Mouse (Mus musculus) CH12.LX (cell line): ENCODE data around the gene Sh2b2. TPM values are rescaled to one million over a fixed set of nuclear protein-coding genes. Genes with fewer than 3 reads are reported as not detected.

Experiments
- DNase-seq: peaks from one replicate; pipeline ENCODE4 v3.0.0-alpha.2; 2013; ENCODE audit errors: extremely low read depth
- H3K27ac ChIP-seq: 2 replicates; pipeline ENCODE4 v1.5.1; 2012; ENCODE audit warnings: low read depth, mild to moderate bottlenecking, control low read depth, moderate library complexity; ENCODE audit not compliant: insufficient read depth
- H3K27me3 ChIP-seq: replicated peaks from 2 replicates; pipeline ENCODE3; 2012; ENCODE audit warnings: inconsistent platforms
- H3K36me3 ChIP-seq, 2 experiments: replicated peaks in 1 of 2; 2 replicates each; pipeline versions ENCODE3 to v1.6.1; 2012; ENCODE audit warnings: inconsistent platforms in 1 of 2, low read length in 1 of 2, mild to moderate bottlenecking in 1 of 2, mixed read lengths in 1 of 2, moderate library complexity in 1 of 2; ENCODE audit not compliant: control insufficient read depth in 1 of 2, insufficient read depth in 1 of 2
- H3K4me1 ChIP-seq, 2 experiments: 2 replicates each; pipeline ENCODE4 v1.6.1; 2012; ENCODE audit warnings: inconsistent platforms in 1 of 2, moderate library complexity in 1 of 2; ENCODE audit not compliant: insufficient read depth in 2 of 2, control insufficient read depth in 1 of 2
- H3K4me2 ChIP-seq: 2 replicates; pipeline ENCODE4 v1.6.1; 2012; ENCODE audit warnings: low read depth, mild to moderate bottlenecking, control low read depth; ENCODE audit not compliant: poor library complexity, insufficient read depth, severe bottlenecking
- H3K4me3 ChIP-seq, 3 experiments: fragments of 150-350 bp in 1 of 3; sonication (generic) in 1 of 3; replicated peaks in 1 of 3; 2 replicates each; pipeline versions ENCODE3 to v1.5.1; 2011 to 2012; ENCODE audit warnings: low read depth in 2 of 3, low read length in 2 of 3, mild to moderate bottlenecking in 2 of 3, moderate library complexity in 2 of 3, control low read depth in 1 of 3, improper control_type of control experiment in 1 of 3, inconsistent platforms in 1 of 3, mixed read lengths in 1 of 3; ENCODE audit not compliant: poor library complexity in 1 of 3
- H3K79me2 ChIP-seq: replicated peaks from 2 replicates; pipeline ENCODE4 v1.6.1; 2012; ENCODE audit warnings: mild to moderate bottlenecking, moderate library complexity; ENCODE audit not compliant: control insufficient read depth, poor library complexity, insufficient read depth, severe bottlenecking; ENCODE audit errors: extremely low read depth
- H3K9ac ChIP-seq: 2 replicates; pipeline ENCODE4 v1.6.1; 2012; ENCODE audit warnings: low read depth, mild to moderate bottlenecking, control low read depth, moderate library complexity; ENCODE audit not compliant: insufficient read depth
- H3K9me3 ChIP-seq: replicated peaks from 2 replicates; pipeline ENCODE3; 2012; ENCODE audit warnings: low read length, inconsistent platforms, mixed read lengths
- BHLHE40 ChIP-seq: IDR thresholded peaks from 2 replicates; pipeline ENCODE4 v1.6.1; 2011; ENCODE audit warnings: mild to moderate bottlenecking, low read depth, low read length, improper control_type of control experiment
- CHD1 ChIP-seq: IDR thresholded peaks from 2 replicates; pipeline ENCODE4 v1.6.1; 2012; ENCODE audit warnings: low read depth, low read length, improper control_type of control experiment, inconsistent platforms
- CHD2 ChIP-seq: IDR thresholded peaks from 2 replicates; pipeline ENCODE4 v1.6.1; 2011; ENCODE audit warnings: low read length, improper control_type of control experiment
- CTCF ChIP-seq, 2 experiments: IDR thresholded peaks in 1 of 2; conservative IDR thresholded peaks in 1 of 2; 2 replicates each; pipeline ENCODE4 v1.5.1; 2011 to 2012; ENCODE audit warnings: low read depth in 2 of 2, low read length in 2 of 2, improper control_type of control experiment in 1 of 2, inconsistent platforms in 1 of 2, mild to moderate bottlenecking in 1 of 2, moderate library complexity in 1 of 2
- E2F4 ChIP-seq: IDR thresholded peaks from 2 replicates; pipeline ENCODE4 v1.6.1; 2011; ENCODE audit warnings: low read depth, low read length, improper control_type of control experiment; ENCODE audit not compliant: insufficient replicate concordance
- ELF1 ChIP-seq: IDR thresholded peaks from 2 replicates; pipeline ENCODE4 v1.6.1; 2014; ENCODE audit warnings: low read depth, mild to moderate bottlenecking, inconsistent platforms, low read length, improper control_type of control experiment
- EP300 ChIP-seq: IDR thresholded peaks from 2 replicates; pipeline ENCODE4 v1.6.1; 2011; ENCODE audit warnings: low read length, improper control_type of control experiment
- ETS1 ChIP-seq: conservative IDR thresholded peaks from 2 replicates; pipeline ENCODE4 v1.6.1; 2012; ENCODE audit warnings: low read depth, mild to moderate bottlenecking, inconsistent platforms, low read length, improper control_type of control experiment, moderate library complexity
- GABPA ChIP-seq: IDR thresholded peaks from 2 replicates; pipeline ENCODE4 v1.6.1; 2012; ENCODE audit warnings: low read depth, low read length, improper control_type of control experiment, inconsistent platforms; ENCODE audit not compliant: insufficient replicate concordance
- HCFC1 ChIP-seq: IDR thresholded peaks from 2 replicates; pipeline ENCODE4 v1.6.1; 2012; ENCODE audit warnings: low read depth, mild to moderate bottlenecking, inconsistent platforms, low read length, improper control_type of control experiment
- IRF4 ChIP-seq: IDR thresholded peaks from 2 replicates; pipeline ENCODE4 v1.6.1; 2014; ENCODE audit warnings: low read depth, mild to moderate bottlenecking, inconsistent platforms, low read length, improper control_type of control experiment
- JUN ChIP-seq: IDR thresholded peaks from 2 replicates; pipeline ENCODE4 v1.6.1; 2011; ENCODE audit warnings: low read depth, mild to moderate bottlenecking, low read length, improper control_type of control experiment, moderate library complexity; ENCODE audit not compliant: insufficient read depth
- JUND ChIP-seq: conservative IDR thresholded peaks from 2 replicates; pipeline ENCODE4 v1.6.1; 2011; ENCODE audit warnings: low read depth, low read length, improper control_type of control experiment
- KAT2A ChIP-seq: IDR thresholded peaks from 2 replicates; pipeline ENCODE4 v1.6.1; 2012; ENCODE audit warnings: low read length, improper control_type of control experiment, inconsistent platforms; ENCODE audit not compliant: insufficient replicate concordance
- MAFK ChIP-seq: IDR thresholded peaks from 2 replicates; pipeline ENCODE4 v1.6.1; 2011; ENCODE audit warnings: low read length, improper control_type of control experiment; ENCODE audit not compliant: insufficient replicate concordance
- MAX ChIP-seq: IDR thresholded peaks from 2 replicates; pipeline ENCODE4 v1.6.1; 2011; ENCODE audit warnings: low read length, improper control_type of control experiment
- MAZ ChIP-seq: IDR thresholded peaks from 2 replicates; pipeline ENCODE4 v1.6.1; 2012; ENCODE audit warnings: low read depth, mild to moderate bottlenecking, inconsistent platforms, low read length, improper control_type of control experiment, moderate library complexity
- MEF2A ChIP-seq: IDR thresholded peaks from 2 replicates; pipeline ENCODE4 v1.6.1; 2014; ENCODE audit warnings: low read depth, mild to moderate bottlenecking, inconsistent platforms, low read length, improper control_type of control experiment, borderline replicate concordance
- MXI1 ChIP-seq: IDR thresholded peaks from 2 replicates; pipeline ENCODE4 v1.6.1; 2011; ENCODE audit warnings: mild to moderate bottlenecking, low read depth, low read length, improper control_type of control experiment
- MYC ChIP-seq: IDR thresholded peaks from 2 replicates; pipeline ENCODE4 v1.6.1; 2011; ENCODE audit warnings: low read depth, mild to moderate bottlenecking, improper control_type of control experiment, low read length
- NELFE ChIP-seq: IDR thresholded peaks from 2 replicates; pipeline ENCODE4 v1.6.1; 2011; ENCODE audit warnings: low read depth, low read length, improper control_type of control experiment
- NRF1 ChIP-seq: IDR thresholded peaks from 2 replicates; pipeline ENCODE4 v1.6.1; 2014; ENCODE audit warnings: low read depth, mild to moderate bottlenecking, inconsistent platforms, low read length, improper control_type of control experiment, moderate library complexity
- PAX5 ChIP-seq: IDR thresholded peaks from 2 replicates; pipeline ENCODE4 v1.6.1; 2012; ENCODE audit warnings: low read length, inconsistent platforms, mixed read lengths
- POLR2A ChIP-seq: IDR thresholded peaks from 2 replicates; pipeline ENCODE4 v1.6.1; 2011; ENCODE audit warnings: low read depth, mild to moderate bottlenecking, improper control_type of control experiment, low read length
- POLR2AphosphoS2 ChIP-seq: IDR thresholded peaks from 2 replicates; pipeline ENCODE4 v1.6.1; 2011; ENCODE audit warnings: low read depth, low read length, improper control_type of control experiment
- RAD21 ChIP-seq: IDR thresholded peaks from 2 replicates; pipeline ENCODE4 v1.6.1; 2011; ENCODE audit warnings: low read depth, mild to moderate bottlenecking, low read length, improper control_type of control experiment, moderate library complexity
- RCOR1 ChIP-seq: conservative IDR thresholded peaks from 2 replicates; pipeline ENCODE4 v1.6.1; 2012; ENCODE audit warnings: low read depth, mild to moderate bottlenecking, inconsistent platforms, low read length, improper control_type of control experiment
- SIN3A ChIP-seq: IDR thresholded peaks from 2 replicates; pipeline ENCODE4 v1.6.1; 2012; ENCODE audit warnings: low read length, improper control_type of control experiment, inconsistent platforms
- SMC3 ChIP-seq: IDR thresholded peaks from 2 replicates; pipeline ENCODE4 v1.6.1; 2011; ENCODE audit warnings: low read depth, low read length, improper control_type of control experiment
- TBP ChIP-seq: conservative IDR thresholded peaks from 2 replicates; pipeline ENCODE4 v1.6.1; 2011; ENCODE audit warnings: low read depth, low read length, improper control_type of control experiment
- TCF12 ChIP-seq: IDR thresholded peaks from 2 replicates; pipeline ENCODE4 v1.6.1; 2014; ENCODE audit warnings: low read depth, mild to moderate bottlenecking, inconsistent platforms, low read length, improper control_type of control experiment
- UBTF ChIP-seq: IDR thresholded peaks from 2 replicates; pipeline ENCODE4 v1.6.1; 2012; ENCODE audit warnings: low read depth, mild to moderate bottlenecking, inconsistent platforms, low read length, improper control_type of control experiment, moderate library complexity
- USF1 ChIP-seq: IDR thresholded peaks from 2 replicates; pipeline ENCODE4 v1.6.1; 2014; ENCODE audit warnings: low read depth, mild to moderate bottlenecking, inconsistent platforms, low read length, improper control_type of control experiment
- USF2 ChIP-seq: conservative IDR thresholded peaks from 2 replicates; pipeline ENCODE4 v1.6.1; 2011; ENCODE audit warnings: low read depth, low read length, improper control_type of control experiment
- ZC3H11A ChIP-seq: IDR thresholded peaks from 2 replicates; pipeline ENCODE4 v1.6.1; 2012; ENCODE audit warnings: low read depth, mild to moderate bottlenecking, inconsistent platforms, low read length, improper control_type of control experiment
- ZKSCAN1 ChIP-seq: IDR thresholded peaks from 2 replicates; pipeline ENCODE4 v1.6.1; 2012; ENCODE audit warnings: low read depth, inconsistent platforms, low read length, improper control_type of control experiment, borderline replicate concordance
- ZMIZ1 ChIP-seq: IDR thresholded peaks from 2 replicates; pipeline ENCODE4 v1.6.1; 2012; ENCODE audit warnings: low read depth, mild to moderate bottlenecking, inconsistent platforms, low read length, improper control_type of control experiment
- ZNF384 ChIP-seq: IDR thresholded peaks from 2 replicates; pipeline ENCODE4 v1.6.1; 2012; ENCODE audit warnings: low read depth, low read length, improper control_type of control experiment, inconsistent platforms
- dilution Hi-C: fragments of 300-500 bp; cut with MboI; formaldehyde crosslinking; loops from 2 replicates; pipeline ENCODE4 v1.14.3; 2020; ENCODE audit warnings: low sequenced_read_pairs; ENCODE audit not compliant: extremely low pct_unique_long_range_greater_than_20kb, extremely low pct_ligation_motif_present
- in situ Hi-C: fragments of 300-500 bp; cut with MboI; formaldehyde crosslinking; loops from 3 replicates; pipeline ENCODE4 v1.14.3; 2019; ENCODE audit warnings: low sequenced_read_pairs, low pct_ligation_motif_present, low pct_unique_long_range_greater_than_20kb, mixed read lengths
- polyA plus RNA-seq: library from polyadenylated mRNA; unstranded; fragments of >175 nt; gene quantifications from 2 replicates; pipeline ENCODE4 v1.2.1, GENCODE M21; 2012; ENCODE audit warnings: low read depth; ENCODE audit not compliant: insufficient read length
- total RNA-seq, 2 experiments: library from RNA; depleted of rRNA; stranded (reverse); fragments of 300-350 nt in 1 of 2; fragments of >200 nt in 1 of 2; gene quantifications; 2 replicates each; pipeline ENCODE4 v1.2.3; 2012 to 2014

Sh2b2 gene
- total and polyA plus RNA-seq, 3 experiments: 8.5 to 27.8 (median 17.9) TPM

- peak within 1 kb of the TSS; percentile 41 for H3K4me2 ChIP-seq
- H3K9ac ChIP-seq: peak within 1 kb of the TSS; percentile 74
- peak; percentile 66 for DNase-seq
- H3K4me3 ChIP-seq: peak within 1 kb of the TSS; percentile 66 to 85 (median 70)
- peak within 1 kb of the TSS; percentile 62 for H3K27ac ChIP-seq
- H3K27me3 ChIP-seq: no peaks in the 10 kb centered on the region
- in situ Hi-C loops (loop anchor here (10.0 kb wide), 1 partner anchor 186 kb away; the partner anchor contains the start of gene Zp3), dilution Hi-C loops (no loop called here)
- peaks cover 7 to 29% of the 10 kb centered on the region in 2 experiments for H3K36me3 ChIP-seq
- H3K79me2 ChIP-seq: no peaks in the 10 kb centered on the region
- peaks cover 6 to 46% of the 10 kb centered on the region in 2 experiments; a peak in 3 of 4 replicates for H3K4me1 ChIP-seq
- TF ChIP-seq SMC3 (no peak), KAT2A (no peak), JUN (no peak), MAX (peak; percentile 97), BHLHE40 (peak; percentile 96), RCOR1 (no peak), SIN3A (peak; percentile 45; the same call in 1 of the 2 replicates), GABPA (no peak), ZC3H11A (no peak), USF2 (peak; percentile 98), CHD1 (no peak), EP300 (no peak), MAZ (peak; percentile 83), USF1 (peak; percentile 96), MYC (0 out of 2 replicates have a peak, but pooled peaks have one; percentile 13), ETS1 (no peak; the same call in 1 of the 2 replicates), ZNF384 (no peak), ZKSCAN1 (no peak), ELF1 (0 out of 2 replicates have a peak, but pooled peaks have one; percentile 24), IRF4 (0 out of 2 replicates have a peak, but pooled peaks have one; percentile 5), JUND (no peak), HCFC1 (no peak; the same call in 1 of the 2 replicates), ZMIZ1 (no peak), MAFK (no peak), POLR2AphosphoS2 (no peak), CTCF (conservative IDR thresholded peaks at IDR 0.05 in 1 of 2, IDR thresholded peaks at IDR 0.05 in 1 of 2; ENCODE audit: low read depth in 2 of 2, low read length in 2 of 2) (no peak), NRF1 (0 out of 2 replicates have a peak, but pooled peaks have one; percentile 2), UBTF (0 out of 2 replicates have a peak, but pooled peaks have one; percentile 24), PAX5 (no peak), TBP (no peak), E2F4 (no peak), CHD2 (no peak), RAD21 (no peak), TCF12 (peak; percentile 10), MXI1 (peak; percentile 97), NELFE (0 out of 2 replicates have a peak, but pooled peaks have one; percentile 47), MEF2A (peak; percentile 25; the same call in 1 of the 2 replicates), POLR2A (peak; percentile 47)
- peaks cover 10% of the 10 kb centered on the region for H3K9me3 ChIP-seq
These were observed 75.6 kb downstream of the Sh2b2 start, which contains the start of gene Orai2 for GRCm38 (mm10) chr5:136170512-136171362. TSS of gene Orai2 (minus strand) at chr5:136170713.
